Comparison of ENCODE assay signal across 8 mouse cellular contexts in the genomic region with DNA sequence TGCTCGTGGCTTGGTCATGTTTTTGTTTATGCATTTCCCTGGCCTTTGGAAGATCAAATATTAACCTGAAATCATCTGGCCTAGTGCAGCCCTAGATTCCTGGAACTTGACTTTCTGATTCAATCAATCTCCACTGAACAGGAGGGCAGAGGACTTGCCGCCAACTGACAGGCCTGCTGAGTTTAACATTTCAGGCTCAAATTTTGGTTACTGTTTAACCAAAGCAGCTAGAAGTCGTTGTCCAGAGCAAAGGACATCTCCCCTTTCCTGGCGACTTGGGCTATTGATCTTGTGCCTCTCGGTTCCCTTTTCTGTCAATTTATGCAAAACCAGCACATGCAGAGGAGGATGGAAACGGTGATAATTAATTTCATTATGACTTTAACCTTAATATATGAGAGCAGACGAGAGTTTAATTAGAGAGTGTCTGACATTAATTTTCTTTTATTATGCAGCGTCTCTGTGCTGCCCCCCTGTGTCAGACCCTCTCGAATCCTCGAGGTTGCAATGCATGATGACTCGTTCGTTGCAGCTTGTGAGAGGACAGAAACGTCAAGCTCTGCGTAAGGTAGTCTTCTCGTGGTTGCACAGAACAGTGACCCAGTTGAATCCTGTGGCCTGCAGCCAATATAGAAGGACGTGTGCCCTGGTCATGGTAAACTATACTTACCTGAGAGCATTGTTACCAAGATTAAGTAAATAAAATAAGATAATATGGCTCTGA. TPM values are rescaled to one million over a fixed set of nuclear protein-coding genes. Genes with fewer than 3 reads are reported as not detected.
DNase-seq lines count a peak whose midpoint lies in the region; ATAC-seq and TF ChIP-seq lines count a peak whose summit lies in the region.

No protein-coding gene starts in this region.

- H3K4me1 ChIP-seq in forebrain, embryonic 12.5 days, result no peaks in the 10 kb centered on the region
- H3K4me1 ChIP-seq in forebrain, embryonic 11.5 days (replicated peaks; ENCODE audit: control insufficient read depth, insufficient read depth, low read length), result no peaks in the 10 kb centered on the region
- no peaks in the 10 kb centered on the region for H3K4me1 ChIP-seq in ES-Bruce4 (ENCODE audit: control insufficient read depth, insufficient read depth, low read length)
- no peaks in the 10 kb centered on the region for H3K4me1 ChIP-seq in intestine, embryonic 16.5 days (ENCODE audit: control insufficient read depth, insufficient read depth, low read length)
- H3K4me1 ChIP-seq in liver, embryonic 12.5 days, result no peaks in the 10 kb centered on the region
- H3K4me1 ChIP-seq in heart, adult 2 months (ENCODE audit: control insufficient read depth, insufficient read depth, low read length), result no peaks in the 10 kb centered on the region

- DNase-seq in forebrain, embryonic 11.5 days (ENCODE audit: low spot score), result no peak
- DNase-seq in lung, postnatal 10 days, result no peak
- no peak for DNase-seq in heart, adult 2 months
- no peak for DNase-seq in thymus, postnatal 0 days (ENCODE audit: low spot score)

- H3K4me3 ChIP-seq in forebrain, embryonic 12.5 days (replicated peaks), result no peak overlapping the region
- no peak overlapping the region for H3K4me3 ChIP-seq in forebrain, embryonic 11.5 days (ENCODE audit: low read depth, low read length)
- H3K4me3 ChIP-seq in ES-Bruce4 (ENCODE audit: low read depth, low read length), result no peak overlapping the region
- no peak overlapping the region for H3K4me3 ChIP-seq in intestine, embryonic 16.5 days (ENCODE audit: low read length)
- no peak overlapping the region for H3K4me3 ChIP-seq in liver, embryonic 12.5 days
- H3K4me3 ChIP-seq in heart, adult 2 months, result no peak overlapping the region

- WGBS in forebrain, embryonic 12.5 days, result 66% methylated on average over 16 of the region's 16 CpGs
- WGBS in forebrain, embryonic 11.5 days, result 75% methylated on average over 16 of the region's 16 CpGs
- 38% methylated on average over 16 of the region's 16 CpGs for WGBS in intestine, embryonic 16.5 days
- 47% methylated on average over 16 of the region's 16 CpGs for WGBS in liver, embryonic 12.5 days (ENCODE audit: insufficient replicate concordance)
- WGBS in heart, adult 2 months, result 54% methylated on average over 16 of the region's 16 CpGs

- peak; percentile 33; the same call in 1 of the 2 replicates for ATAC-seq in forebrain, embryonic 12.5 days (ENCODE audit: low FRiP score)
- ATAC-seq in forebrain, embryonic 11.5 days (replicated peaks; ENCODE audit: low FRiP score), result no peak
- ATAC-seq in intestine, embryonic 16.5 days, result peak; percentile 89
- ATAC-seq in liver, embryonic 12.5 days, result peak; percentile 73

- H3K9ac ChIP-seq in forebrain, embryonic 12.5 days, result no peak overlapping the region
- no peak overlapping the region for H3K9ac ChIP-seq in forebrain, embryonic 11.5 days (ENCODE audit: low read length)
- no peak overlapping the region for H3K9ac ChIP-seq in ES-Bruce4 (ENCODE audit: low read depth, poor library complexity, severe bottlenecking)
- H3K9ac ChIP-seq in intestine, embryonic 16.5 days (ENCODE audit: low read depth, low read length), result no peak overlapping the region
- H3K9ac ChIP-seq in liver, embryonic 12.5 days, result no peak overlapping the region
- H3K9ac ChIP-seq in heart, adult 2 months (ENCODE audit: low read depth, low read length), result no peak overlapping the region

- no peaks in the 10 kb centered on the region for H3K9me3 ChIP-seq in forebrain, embryonic 12.5 days
- H3K9me3 ChIP-seq in forebrain, embryonic 11.5 days (ENCODE audit: control insufficient read depth, low read length), result no peaks in the 10 kb centered on the region
- no peaks in the 10 kb centered on the region for H3K9me3 ChIP-seq in ES-Bruce4 (replicated peaks; ENCODE audit: control insufficient read depth, insufficient read depth, low read length, poor library complexity, severe bottlenecking)
- H3K9me3 ChIP-seq in intestine, embryonic 16.5 days (ENCODE audit: control insufficient read depth, low read length), result no peaks in the 10 kb centered on the region
- no peaks in the 10 kb centered on the region for H3K9me3 ChIP-seq in liver, embryonic 12.5 days (replicated peaks)

- peak; percentile 19 for TF ChIP-seq CTCF in ES-Bruce4 (IDR thresholded peaks at IDR 0.05; ENCODE audit: low read depth, low read length)
- TF ChIP-seq CTCF in heart, adult 2 months (IDR thresholded peaks at IDR 0.05), result no peak

- no peak for TF ChIP-seq POLR2A in ES-Bruce4 (IDR thresholded peaks at IDR 0.05; ENCODE audit: insufficient read depth, low read length)
- TF ChIP-seq POLR2A in heart, adult 2 months (IDR thresholded peaks at IDR 0.05; ENCODE audit: insufficient read depth, low read depth, low read length), result no peak

- TF ChIP-seq EP300 in ES-Bruce4 (IDR thresholded peaks at IDR 0.05; ENCODE audit: insufficient read depth, low read depth, low read length), result no peak
- TF ChIP-seq EP300 in heart, adult 2 months (IDR thresholded peaks at IDR 0.05; ENCODE audit: insufficient read depth, low read depth, low read length), result no peak

- intact Hi-C loops in heart, adult 2 months (cut with DNase I), result no loop called here

- H3K27ac ChIP-seq in forebrain, embryonic 12.5 days, result no peak overlapping the region
- no peak overlapping the region for H3K27ac ChIP-seq in forebrain, embryonic 11.5 days (ENCODE audit: low read depth, low read length)
- no peak overlapping the region for H3K27ac ChIP-seq in ES-Bruce4 (ENCODE audit: insufficient read depth, low read length)
- no peak overlapping the region for H3K27ac ChIP-seq in intestine, embryonic 16.5 days (ENCODE audit: low read length)
- H3K27ac ChIP-seq in liver, embryonic 12.5 days, result peak overlapping the region; percentile 25; the same call in 1 of the 2 replicates
- no peak overlapping the region for H3K27ac ChIP-seq in heart, adult 2 months

- no peaks in the 10 kb centered on the region for H3K27me3 ChIP-seq in forebrain, embryonic 12.5 days
- H3K27me3 ChIP-seq in forebrain, embryonic 11.5 days (ENCODE audit: control insufficient read depth, insufficient read depth, low read length), result no peaks in the 10 kb centered on the region
- H3K27me3 ChIP-seq in ES-Bruce4 (ENCODE audit: control insufficient read depth, insufficient read depth, low read length, poor library complexity, severe bottlenecking), result no peaks in the 10 kb centered on the region; the same call in 1 of the 2 replicates
- no peaks in the 10 kb centered on the region for H3K27me3 ChIP-seq in intestine, embryonic 16.5 days (replicated peaks; ENCODE audit: control insufficient read depth, insufficient read depth, low read length)
- no peaks in the 10 kb centered on the region for H3K27me3 ChIP-seq in liver, embryonic 12.5 days (replicated peaks)
- H3K27me3 ChIP-seq in heart, adult 2 months (ENCODE audit: control insufficient read depth, insufficient read depth, low read length), result no peaks in the 10 kb centered on the region

- no peak overlapping the region for H3K4me2 ChIP-seq in forebrain, embryonic 12.5 days
- H3K4me2 ChIP-seq in forebrain, embryonic 11.5 days (ENCODE audit: low read depth, low read length, severe bottlenecking), result no peak overlapping the region
- peak overlapping the region; percentile 26 for H3K4me2 ChIP-seq in intestine, embryonic 16.5 days (ENCODE audit: low read depth, low read length)
- H3K4me2 ChIP-seq in liver, embryonic 12.5 days, result no peak overlapping the region

- no peaks in the 10 kb centered on the region for H3K79me2 ChIP-seq in heart, adult 2 months (replicated peaks; ENCODE audit: control insufficient read depth, insufficient read depth, low read length)

- H3K36me3 ChIP-seq in forebrain, embryonic 12.5 days (replicated peaks), result no peaks in the 10 kb centered on the region
- H3K36me3 ChIP-seq in forebrain, embryonic 11.5 days (ENCODE audit: control insufficient read depth, insufficient read depth, low read length), result no peaks in the 10 kb centered on the region
- no peaks in the 10 kb centered on the region for H3K36me3 ChIP-seq in ES-Bruce4 (ENCODE audit: control insufficient read depth, insufficient read depth, low read length, poor library complexity, severe bottlenecking)
- H3K36me3 ChIP-seq in intestine, embryonic 16.5 days (ENCODE audit: control insufficient read depth, insufficient read depth, low read length), result no peaks in the 10 kb centered on the region
- no peaks in the 10 kb centered on the region for H3K36me3 ChIP-seq in liver, embryonic 12.5 days
- H3K36me3 ChIP-seq in heart, adult 2 months (ENCODE audit: control insufficient read depth, insufficient read depth, low read length), result no peaks in the 10 kb centered on the region

RNA-seq across cellular contexts. Expression of a gene that starts 37.7 kb away (rescaled TPM):
- polyA plus RNA-seq in forebrain, embryonic 12.5 days (2016; fragmentation: Nextera tagmentation; extraction: Ambion mirVana), result 37.6 and 38.0 TPM in 2 replicates
- 46.5 and 46.9 TPM in 2 replicates for polyA plus RNA-seq in forebrain, embryonic 11.5 days (2014; fragmentation: Nextera tagmentation; extraction: Ambion mirVana)
- polyA plus RNA-seq in ES-Bruce4 (2011; ENCODE audit: insufficient read depth, insufficient read length, low read depth, missing spikeins), result 31.4 and 32.5 TPM in 2 replicates
- polyA plus RNA-seq in intestine, embryonic 16.5 days (2015; fragmentation: Nextera tagmentation; extraction: Ambion mirVana), result 11.0 and 12.4 TPM in 2 replicates
- 12.0 and 13.2 TPM in 2 replicates for polyA plus RNA-seq in liver, embryonic 12.5 days (2016; fragmentation: Nextera tagmentation; extraction: Ambion mirVana)
- total RNA-seq in heart, adult 2 months (2021), result under 1 TPM; 0.59 to 0.68 TPM
- 0.31 and 0.32 TPM in 2 replicates for polyA plus RNA-seq in heart, adult 2 months (2012; rRNA removed)
- polyA plus RNA-seq in thymus, postnatal 0 days (2015; fragmentation: Nextera tagmentation; extraction: Ambion mirVana), result 7.0 and 8.7 TPM in 2 replicates
